Mouse (Mus musculus): ENCODE data around the gene Chmp5. TPM values are rescaled to one million over a fixed set of nuclear protein-coding genes. Genes with fewer than 3 reads are reported as not detected.
A peak's percentile ranks its signal among the peaks of the same experiment; 100 is the strongest.

Chmp5 gene
- total and polyA plus RNA-seq, 3 experiments, result 2.9 to 188 (median 76.5) TPM

DNA sequence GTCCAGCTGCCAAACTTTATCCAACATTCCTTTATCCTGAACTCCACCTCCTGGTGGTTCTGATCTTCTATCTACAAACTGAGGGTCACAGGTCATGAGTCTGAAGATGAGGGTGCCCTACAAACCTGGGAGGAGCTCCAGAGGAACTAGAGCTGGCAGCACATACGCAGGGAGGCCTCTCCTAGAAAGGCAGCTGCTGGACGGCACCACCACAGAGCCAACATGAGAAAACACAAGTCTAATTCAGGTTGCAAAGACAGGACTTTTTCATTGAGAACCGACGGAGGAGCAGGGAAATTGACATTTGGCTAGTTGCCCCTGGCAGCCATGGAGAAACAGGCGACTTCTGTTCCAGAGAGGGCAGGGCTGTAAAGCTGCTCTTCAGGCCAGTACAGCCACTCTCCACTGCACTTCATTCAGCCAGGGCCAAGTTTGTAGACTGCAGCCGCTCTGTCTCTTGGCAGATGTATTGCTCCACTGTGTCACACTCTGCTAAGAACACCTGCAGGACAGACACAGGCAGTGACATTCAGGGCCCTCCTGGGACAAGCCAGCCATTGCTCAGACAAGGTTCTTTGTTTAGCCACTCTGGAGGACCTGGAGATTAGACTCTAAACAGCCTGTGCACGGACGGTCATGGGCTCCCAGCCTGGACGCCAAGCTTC is 11.9 kb upstream of the Chmp5 start:
- peaks cover 4% of the 10 kb centered on the region; the same call in 1 of the 2 replicates for H3K4me1 ChIP-seq (ENCODE audit: insufficient read depth, low read depth, low read length)
- no peaks in the 10 kb centered on the region for H3K27me3 ChIP-seq (ENCODE audit: insufficient read depth, low read length)
- H3K4me3 ChIP-seq (ENCODE audit: low read depth, low read length), result no peak overlapping the region
- TF ChIP-seq GATA1 (IDR thresholded peaks at IDR 0.05; ENCODE audit: borderline replicate concordance, low read length), result no peak
- TF ChIP-seq CTCF (IDR thresholded peaks at IDR 0.05; ENCODE audit: low read depth, low read length), result no peak
- no peak for TF ChIP-seq POLR2AphosphoS5 (IDR thresholded peaks at IDR 0.05; ENCODE audit: insufficient replicate concordance, low read depth, low read length)
- no peak for TF ChIP-seq TAL1 (conservative IDR thresholded peaks at IDR 0.05; ENCODE audit: low read depth, low read length)
- no peak for TF ChIP-seq GATA2 (IDR thresholded peaks at IDR 0.05; ENCODE audit: borderline replicate concordance, low read depth, low read length)
- H3K36me3 ChIP-seq (replicated peaks), result peaks cover 97% of the 10 kb centered on the region
- DNase-seq (ENCODE audit: low spot score) (no peak), ATAC-seq (ENCODE audit: extremely low read depth, insufficient number of reproducible peaks, low FRiP score, poor library complexity, severe bottlenecking) (no peak)
- peaks cover 6% of the 10 kb centered on the region for H3K9me3 ChIP-seq (replicated peaks)

GRCm38 (mm10) chr4:40938793-40939192 is 9.4 kb upstream of the Chmp5 start:
- no peak overlapping the region for H3K4me3 ChIP-seq (ENCODE audit: low read depth, low read length)
- peaks cover 13% of the 10 kb centered on the region; the same call in 1 of the 2 replicates for H3K4me1 ChIP-seq (ENCODE audit: insufficient read depth, low read depth, low read length)
- ATAC-seq (ENCODE audit: extremely low read depth, insufficient number of reproducible peaks, low FRiP score, poor library complexity, severe bottlenecking) (no peak), DNase-seq (ENCODE audit: low spot score) (no peak)
- TF ChIP-seq GATA2 (IDR thresholded peaks at IDR 0.05; ENCODE audit: borderline replicate concordance, low read depth, low read length) (no peak), GATA1 (IDR thresholded peaks at IDR 0.05; ENCODE audit: borderline replicate concordance, low read length) (no peak), CTCF (IDR thresholded peaks at IDR 0.05; ENCODE audit: low read depth, low read length) (no peak), POLR2AphosphoS5 (IDR thresholded peaks at IDR 0.05; ENCODE audit: insufficient replicate concordance, low read depth, low read length) (no peak), TAL1 (conservative IDR thresholded peaks at IDR 0.05; ENCODE audit: low read depth, low read length) (no peak)
- H3K9me3 ChIP-seq (replicated peaks), result peaks cover 6% of the 10 kb centered on the region
- no peaks in the 10 kb centered on the region for H3K27me3 ChIP-seq (ENCODE audit: insufficient read depth, low read length)
- peaks cover 97% of the 10 kb centered on the region for H3K36me3 ChIP-seq (replicated peaks)

- DNase-seq (ENCODE audit: low spot score) (no peak), ATAC-seq (ENCODE audit: extremely low read depth, insufficient number of reproducible peaks, low FRiP score, poor library complexity, severe bottlenecking) (no peak)
- Histone ChIP-seq H3K9me3 (replicated peaks) (peaks cover 6% of the 10 kb centered on the region), H3K27me3 (ENCODE audit: insufficient read depth, low read length) (no peaks in the 10 kb centered on the region), H3K36me3 (replicated peaks) (peaks cover 77% of the 10 kb centered on the region), H3K4me1 (ENCODE audit: insufficient read depth, low read depth, low read length) (peaks cover 30% of the 10 kb centered on the region), H3K4me3 (ENCODE audit: low read depth, low read length) (no peak overlapping the region)
- no peak for TF ChIP-seq TAL1 (conservative IDR thresholded peaks at IDR 0.05; ENCODE audit: low read depth, low read length)
- no peak for TF ChIP-seq POLR2AphosphoS5 (IDR thresholded peaks at IDR 0.05; ENCODE audit: insufficient replicate concordance, low read depth, low read length)
- TF ChIP-seq CTCF (IDR thresholded peaks at IDR 0.05; ENCODE audit: low read depth, low read length), result no peak
- no peak for TF ChIP-seq GATA2 (IDR thresholded peaks at IDR 0.05; ENCODE audit: borderline replicate concordance, low read depth, low read length)
- no peak for TF ChIP-seq GATA1 (IDR thresholded peaks at IDR 0.05; ENCODE audit: borderline replicate concordance, low read length)
These were observed 4.6 kb upstream of the Chmp5 start for GRCm38 (mm10) chr4:40943651-40944050.

DNA sequence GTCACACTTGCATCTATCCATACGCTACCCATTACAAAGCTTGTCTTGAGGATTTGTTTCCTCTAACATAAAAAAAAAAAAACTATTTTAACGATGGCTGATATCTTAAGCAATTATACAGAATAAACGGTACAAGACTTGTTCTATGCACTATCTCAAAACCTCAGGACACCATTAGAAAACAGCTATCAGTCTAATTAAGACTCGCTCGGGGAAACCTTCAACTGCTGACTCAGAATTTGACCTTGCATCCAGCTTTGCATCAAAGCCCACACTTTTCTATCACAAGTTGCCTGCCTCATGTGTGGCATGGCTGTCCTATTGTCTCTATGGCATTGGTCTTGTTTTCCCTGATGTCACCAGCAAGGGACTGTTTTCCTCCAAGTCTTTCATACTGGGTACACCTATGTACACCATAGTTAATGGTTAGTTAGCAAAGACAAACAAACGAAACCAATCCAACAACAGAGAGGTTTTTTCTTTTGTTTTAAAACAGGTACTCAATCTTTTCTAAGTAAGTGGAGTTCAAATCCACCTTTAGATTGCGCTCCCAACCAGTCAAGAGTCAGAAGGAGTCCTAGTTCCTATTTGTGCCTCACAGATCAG is 1.6 kb upstream of the Chmp5 start:
- peaks cover 45% of the 10 kb centered on the region for H3K4me1 ChIP-seq (ENCODE audit: insufficient read depth, low read depth, low read length)
- no peaks in the 10 kb centered on the region for H3K27me3 ChIP-seq (ENCODE audit: insufficient read depth, low read length)
- no peaks in the 10 kb centered on the region for H3K9me3 ChIP-seq (replicated peaks)
- H3K4me3 ChIP-seq (ENCODE audit: low read depth, low read length), result peak overlapping the region; percentile 87
- H3K36me3 ChIP-seq (replicated peaks), result peaks cover 68% of the 10 kb centered on the region
- DNase-seq (ENCODE audit: low spot score) (no peak), ATAC-seq (ENCODE audit: extremely low read depth, insufficient number of reproducible peaks, low FRiP score, poor library complexity, severe bottlenecking) (no peak)
- no peak for TF ChIP-seq GATA1 (IDR thresholded peaks at IDR 0.05; ENCODE audit: borderline replicate concordance, low read length)
- no peak for TF ChIP-seq POLR2AphosphoS5 (IDR thresholded peaks at IDR 0.05; ENCODE audit: insufficient replicate concordance, low read depth, low read length)
- TF ChIP-seq GATA2 (IDR thresholded peaks at IDR 0.05; ENCODE audit: borderline replicate concordance, low read depth, low read length), result no peak
- TF ChIP-seq CTCF (IDR thresholded peaks at IDR 0.05; ENCODE audit: low read depth, low read length), result no peak
- TF ChIP-seq TAL1 (conservative IDR thresholded peaks at IDR 0.05; ENCODE audit: low read depth, low read length), result no peak

GRCm38 (mm10) chr4:40947565-40948159 is 545 bp upstream of the Chmp5 start:
- DNase-seq (ENCODE audit: low spot score) (peak; percentile 38), ATAC-seq (ENCODE audit: extremely low read depth, insufficient number of reproducible peaks, low FRiP score, poor library complexity, severe bottlenecking) (no peak)
- Histone ChIP-seq H3K36me3 (replicated peaks) (peaks cover 66% of the 10 kb centered on the region), H3K4me3 (ENCODE audit: low read depth, low read length) (peak overlapping the region; percentile 87), H3K4me1 (ENCODE audit: insufficient read depth, low read depth, low read length) (peaks cover 38% of the 10 kb centered on the region), H3K27me3 (ENCODE audit: insufficient read depth, low read length) (no peaks in the 10 kb centered on the region), H3K9me3 (replicated peaks) (no peaks in the 10 kb centered on the region)
- TF ChIP-seq GATA2 (IDR thresholded peaks at IDR 0.05; ENCODE audit: borderline replicate concordance, low read depth, low read length), result no peak
- TF ChIP-seq CTCF (IDR thresholded peaks at IDR 0.05; ENCODE audit: low read depth, low read length), result no peak
- TF ChIP-seq GATA1 (IDR thresholded peaks at IDR 0.05; ENCODE audit: borderline replicate concordance, low read length), result no peak
- no peak for TF ChIP-seq TAL1 (conservative IDR thresholded peaks at IDR 0.05; ENCODE audit: low read depth, low read length)
- TF ChIP-seq POLR2AphosphoS5 (IDR thresholded peaks at IDR 0.05; ENCODE audit: insufficient replicate concordance, low read depth, low read length), result no peak

DNA sequence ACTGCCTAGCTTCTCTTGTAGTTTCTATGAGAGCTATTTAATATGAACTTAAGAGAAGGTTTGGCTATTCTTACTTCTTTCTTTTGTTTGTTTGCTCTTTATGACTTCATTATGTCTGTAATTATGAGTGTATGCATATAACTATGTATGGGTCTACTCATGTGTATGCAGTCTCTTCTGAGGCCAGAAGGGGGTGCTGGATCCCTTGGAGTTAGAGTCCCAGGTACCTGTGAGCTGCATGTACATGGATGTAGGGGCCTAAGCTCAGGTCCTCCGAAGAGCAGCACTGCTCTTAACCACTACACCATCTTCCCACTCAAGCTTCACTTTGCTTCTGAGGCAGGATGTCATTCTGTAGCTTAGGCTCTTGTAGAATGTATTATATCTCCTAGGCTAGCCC is 5.3 kb downstream of the Chmp5 start:
- Histone ChIP-seq H3K27me3 (ENCODE audit: insufficient read depth, low read length) (no peaks in the 10 kb centered on the region), H3K4me3 (ENCODE audit: low read depth, low read length) (no peak overlapping the region), H3K36me3 (replicated peaks) (peaks cover 83% of the 10 kb centered on the region), H3K4me1 (ENCODE audit: insufficient read depth, low read depth, low read length) (peaks cover 20% of the 10 kb centered on the region), H3K9me3 (replicated peaks) (no peaks in the 10 kb centered on the region)
- no peak for TF ChIP-seq GATA2 (IDR thresholded peaks at IDR 0.05; ENCODE audit: borderline replicate concordance, low read depth, low read length)
- no peak for TF ChIP-seq TAL1 (conservative IDR thresholded peaks at IDR 0.05; ENCODE audit: low read depth, low read length)
- no peak for TF ChIP-seq POLR2AphosphoS5 (IDR thresholded peaks at IDR 0.05; ENCODE audit: insufficient replicate concordance, low read depth, low read length)
- TF ChIP-seq CTCF (IDR thresholded peaks at IDR 0.05; ENCODE audit: low read depth, low read length), result peak; percentile 44; the same call in 1 of the 2 replicates
- DNase-seq (ENCODE audit: low spot score) (no peak), ATAC-seq (ENCODE audit: extremely low read depth, insufficient number of reproducible peaks, low FRiP score, poor library complexity, severe bottlenecking) (no peak)
